Mouse (Mus musculus): ENCODE results near the gene Tbc1d7. TPM values are rescaled to one million over a fixed set of nuclear protein-coding genes. Genes with fewer than 3 reads are reported as not detected.

Gene Tbc1d7
- polyA plus RNA-seq, 1 experiment from 2014 or later: 50.2 TPM

Other genes with a start within 250 kb of the Tbc1d7 start
- gene Gfod1, start 132.7 kb upstream of the Tbc1d7 start, polyA plus RNA-seq (2015; fragmentation: Nextera tagmentation; extraction: Ambion mirVana): 0.66 and 0.76 TPM in 2 replicates
- gene Sirt5, start 194.0 kb upstream of the Tbc1d7 start, polyA plus RNA-seq (2015; fragmentation: Nextera tagmentation; extraction: Ambion mirVana): 21.7 and 22.5 TPM in 2 replicates
- 137 and 145 TPM in 2 replicates for gene Nol7, start 226.9 kb upstream of the Tbc1d7 start, polyA plus RNA-seq (2015; fragmentation: Nextera tagmentation; extraction: Ambion mirVana)